Mouse (Mus musculus) kidney, embryonic 16.5 days (tissue): ENCODE data around the gene Mtln. TPM values are rescaled to one million over a fixed set of nuclear protein-coding genes. Genes with fewer than 3 reads are reported as not detected.

Source experiments
- ATAC-seq: fragments of 200-750 bp; cut with Nextera tagmentation; 2 replicates; pipeline ENCODE4 v1.8.0; 2017; ENCODE audit warnings: moderate TSS enrichment; ENCODE audit not compliant: low FRiP score, low TSS enrichment
- H3K27ac ChIP-seq: fragments of 300-500 bp; sonication (generic); 2 replicates; pipeline ENCODE4 v1.5.1; 2014; ENCODE audit warnings: low read length
- H3K27me3 ChIP-seq: fragments of 300-500 bp; sonication (generic); 2 replicates; pipeline ENCODE4 v1.6.1; 2014; ENCODE audit warnings: low read length, control low read depth, mixed read lengths; ENCODE audit not compliant: insufficient read depth
- H3K36me3 ChIP-seq: fragments of 300-500 bp; sonication (generic); 2 replicates; pipeline ENCODE4 v1.6.1; 2014; ENCODE audit warnings: low read length, control low read depth, mixed read lengths; ENCODE audit not compliant: insufficient read depth
- H3K4me1 ChIP-seq: fragments of 300-500 bp; sonication (generic); 2 replicates; pipeline ENCODE4 v1.6.1; 2014; ENCODE audit warnings: low read length, control low read depth, mixed read lengths; ENCODE audit not compliant: insufficient read depth
- H3K4me2 ChIP-seq: fragments of 300-500 bp; sonication (generic); replicated peaks from 2 replicates; pipeline ENCODE4 v1.6.1; 2014; ENCODE audit warnings: low read depth, low read length
- H3K4me3 ChIP-seq: fragments of 300-500 bp; sonication (generic); 2 replicates; pipeline ENCODE4 v1.5.1; 2014; ENCODE audit warnings: mild to moderate bottlenecking, low read length
- H3K9ac ChIP-seq: fragments of 300-500 bp; sonication (generic); replicated peaks from 2 replicates; pipeline ENCODE4 v1.6.1; 2014; ENCODE audit warnings: low read length
- H3K9me3 ChIP-seq: fragments of 300-500 bp; sonication (generic); 2 replicates; pipeline ENCODE4 v1.6.1; 2016; ENCODE audit warnings: low read length, control low read depth
- WGBS: fragments of 180-500 bp; shearing (Covaris S2); extraction: QIAGEN DNeasy Blood & Tissue Kit; methylation state at CpG from one replicate; pipeline ENCODE4 v1.1.7; 2014; 5-methylcytosine and 5-hydroxymethylcytosine counted together
- polyA plus RNA-seq: library from polyadenylated mRNA; unstranded; fragments of >200 nt; fragmentation: Nextera tagmentation; extraction: Ambion mirVana; gene quantifications from 2 replicates; pipeline ENCODE4 v1.2.1, GENCODE M21; 2015

Mtln gene
- polyA plus RNA-seq, 1 experiment from 2014 or later, result 36.2 TPM

DNA sequence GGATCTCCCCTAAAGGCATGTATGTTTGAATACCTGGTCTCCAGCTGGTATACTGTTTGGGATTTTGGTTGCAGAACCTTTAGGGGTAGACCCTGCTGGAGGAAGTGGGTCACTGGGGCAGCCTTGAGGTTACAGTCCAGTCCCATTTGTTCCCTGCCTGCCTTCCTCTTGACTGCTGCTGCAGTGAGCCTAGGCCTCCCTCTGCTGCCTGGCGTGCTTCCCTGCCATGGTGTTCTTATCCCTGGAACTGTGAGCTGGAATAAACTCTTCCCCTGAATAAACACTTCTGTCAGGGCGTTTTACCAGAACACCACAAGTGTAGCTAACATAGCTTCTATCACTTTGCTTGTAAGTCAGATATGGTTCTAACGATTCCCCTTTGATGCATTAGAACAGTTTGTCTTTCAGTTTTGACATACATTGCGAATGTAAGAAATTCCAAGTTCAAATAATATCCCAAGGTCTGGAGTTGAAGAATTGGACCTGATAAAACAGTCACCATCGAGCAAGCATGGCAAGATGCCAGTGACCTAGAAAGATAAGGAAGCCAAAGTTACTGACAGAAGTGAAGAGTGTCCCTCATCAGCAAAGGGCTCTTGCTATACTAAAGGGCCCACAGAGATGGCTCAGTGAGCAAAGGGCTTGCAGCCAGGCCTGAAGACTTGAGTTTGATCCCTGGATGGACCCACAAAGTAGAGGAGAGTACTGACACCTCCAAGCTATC, 33.0 kb downstream of the Mtln start:
- Histone ChIP-seq H3K27me3 (no peaks in the 10 kb centered on the region), H3K9ac (no peak overlapping the region), H3K36me3 (peaks cover 18% of the 10 kb centered on the region), H3K9me3 (no peaks in the 10 kb centered on the region), H3K4me3 (no peak overlapping the region), H3K27ac (no peak overlapping the region), H3K4me2 (no peak overlapping the region), H3K4me1 (peaks cover 4% of the 10 kb centered on the region; the same call in 1 of the 2 replicates)
- WGBS, result 87% methylated on average over 5 of the region's 5 CpGs
- no peak for ATAC-seq

GRCm38 (mm10) chr2:127757171-127757570, 35.1 kb downstream of the Mtln start:
- peak overlapping the region; percentile 37; the same call in 1 of the 2 replicates for H3K27ac ChIP-seq
- H3K36me3 ChIP-seq, result peaks cover 8% of the 10 kb centered on the region
- 16% methylated on average over 8 of the region's 8 CpGs for WGBS
- peaks cover 4% of the 10 kb centered on the region; the same call in 1 of the 2 replicates for H3K4me1 ChIP-seq
- no peaks in the 10 kb centered on the region for H3K9me3 ChIP-seq
- no peak overlapping the region for H3K4me2 ChIP-seq
- peak; percentile 86 for ATAC-seq
- H3K9ac ChIP-seq, result no peak overlapping the region
- H3K27me3 ChIP-seq, result no peaks in the 10 kb centered on the region
- H3K4me3 ChIP-seq, result no peak overlapping the region

DNA sequence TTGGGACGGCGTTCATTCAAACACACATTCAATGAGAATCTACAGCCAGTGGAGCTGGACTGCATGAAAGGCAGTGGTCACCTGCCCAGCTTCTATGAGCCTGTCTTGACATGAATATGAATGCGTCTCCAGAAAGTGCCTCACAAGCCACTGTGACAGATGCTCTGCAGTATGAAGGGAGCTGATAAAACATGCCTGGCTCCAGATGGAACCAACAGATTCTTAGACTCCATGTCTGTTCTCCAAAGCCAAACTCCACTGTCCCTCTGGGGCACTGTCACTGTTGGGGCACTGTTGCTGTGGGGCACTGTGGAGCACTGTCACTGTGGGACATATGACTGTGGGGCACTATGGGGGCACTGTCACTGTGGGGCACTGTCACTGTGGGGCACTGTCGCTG, 38.2 kb downstream of the Mtln start:
- no peak overlapping the region for H3K9ac ChIP-seq
- H3K4me1 ChIP-seq, result peaks cover 4% of the 10 kb centered on the region; the same call in 1 of the 2 replicates
- H3K4me2 ChIP-seq, result no peak overlapping the region
- H3K4me3 ChIP-seq, result no peak overlapping the region
- no peak overlapping the region for H3K27ac ChIP-seq
- WGBS, result 86% methylated on average over 4 of the region's 4 CpGs
- peaks cover 5% of the 10 kb centered on the region for H3K36me3 ChIP-seq
- H3K9me3 ChIP-seq, result no peaks in the 10 kb centered on the region
- ATAC-seq, result no peak
- no peaks in the 10 kb centered on the region for H3K27me3 ChIP-seq

- Histone ChIP-seq H3K4me2 (no peak overlapping the region), H3K27ac (no peak overlapping the region), H3K27me3 (no peaks in the 10 kb centered on the region), H3K4me3 (no peak overlapping the region), H3K4me1 (no peaks in the 10 kb centered on the region), H3K9me3 (no peaks in the 10 kb centered on the region), H3K9ac (no peak overlapping the region), H3K36me3 (peaks cover 5% of the 10 kb centered on the region)
- no peak for ATAC-seq
- WGBS, result 52% methylated on average over 11 of the region's 11 CpGs
Measured at GRCm38 (mm10) chr2:127751849-127752610, 40.3 kb downstream of the Mtln start.

DNA sequence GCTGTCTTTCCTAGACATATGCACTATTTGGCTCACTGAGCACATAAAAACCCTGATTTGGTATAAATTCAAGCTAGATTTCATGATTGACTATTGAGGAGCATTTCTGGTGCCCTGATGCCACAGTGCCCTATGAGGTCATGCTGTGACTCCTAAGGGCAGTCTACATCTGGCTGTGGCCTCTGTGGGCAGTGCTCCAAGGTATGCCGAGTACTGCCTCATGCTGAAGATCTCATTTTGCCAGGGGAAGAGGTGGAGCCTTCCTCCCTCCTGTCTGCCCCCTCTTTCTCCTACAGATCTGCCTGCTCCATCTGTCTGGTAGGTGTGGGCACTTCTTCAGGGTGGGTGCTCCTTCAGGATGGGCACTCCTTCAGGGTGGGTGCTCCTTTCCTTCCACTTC, 42.9 kb downstream of the Mtln start:
- H3K27ac ChIP-seq, result no peak overlapping the region
- WGBS, result 68% methylated on average over 1 of the region's 1 CpGs
- H3K36me3 ChIP-seq, result peaks cover 3% of the 10 kb centered on the region; the same call in 1 of the 2 replicates
- ATAC-seq, result no peak
- no peak overlapping the region for H3K9ac ChIP-seq
- H3K4me1 ChIP-seq, result no peaks in the 10 kb centered on the region
- H3K4me2 ChIP-seq, result no peak overlapping the region
- H3K4me3 ChIP-seq, result no peak overlapping the region
- H3K27me3 ChIP-seq, result no peaks in the 10 kb centered on the region
- no peaks in the 10 kb centered on the region for H3K9me3 ChIP-seq

DNA sequence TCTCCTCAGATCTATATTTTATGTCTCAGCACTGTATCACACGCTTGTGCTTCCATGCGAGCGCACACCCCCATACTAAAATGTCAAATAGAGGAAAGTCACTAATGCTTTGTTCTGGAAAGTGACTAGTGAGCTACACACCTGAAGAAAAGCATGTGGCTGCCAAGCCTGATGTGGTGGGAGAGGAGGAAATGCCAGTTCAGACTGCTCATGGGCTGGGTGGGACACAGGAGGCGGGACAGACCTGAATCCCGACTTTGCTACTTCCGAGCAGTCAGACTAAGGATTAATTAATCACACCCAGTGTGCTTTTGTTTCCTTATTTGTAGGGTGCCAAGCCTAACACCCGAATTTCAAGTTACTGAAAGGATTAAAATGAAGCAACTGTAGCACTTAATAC, 44.0 kb downstream of the Mtln start:
- no peaks in the 10 kb centered on the region for H3K27me3 ChIP-seq
- ATAC-seq, result no peak
- no peak overlapping the region for H3K4me3 ChIP-seq
- H3K36me3 ChIP-seq, result peaks cover 3% of the 10 kb centered on the region; the same call in 1 of the 2 replicates
- H3K27ac ChIP-seq, result no peak overlapping the region
- no peaks in the 10 kb centered on the region for H3K4me1 ChIP-seq
- H3K4me2 ChIP-seq, result no peak overlapping the region
- WGBS, result 71% methylated on average over 7 of the region's 7 CpGs
- H3K9me3 ChIP-seq, result no peaks in the 10 kb centered on the region
- H3K9ac ChIP-seq, result no peak overlapping the region

GRCm38 (mm10) chr2:127742637-127743036, 49.7 kb downstream of the Mtln start:
- Histone ChIP-seq H3K36me3 (peaks cover 3% of the 10 kb centered on the region; the same call in 1 of the 2 replicates), H3K4me2 (no peak overlapping the region), H3K9ac (no peak overlapping the region), H3K27me3 (no peaks in the 10 kb centered on the region), H3K9me3 (no peaks in the 10 kb centered on the region), H3K27ac (no peak overlapping the region), H3K4me3 (no peak overlapping the region), H3K4me1 (no peaks in the 10 kb centered on the region)
- WGBS, result 64% methylated on average over 3 of the region's 3 CpGs
- no peak for ATAC-seq

Other genes starting within 250 kb of the Mtln start
- gene Zfp661, start 205.4 kb downstream of the Mtln start, polyA plus RNA-seq, result 5.1 and 5.6 TPM in 2 replicates
- 147 and 148 TPM in 2 replicates for gene Mrps5, start 205.3 kb downstream of the Mtln start, polyA plus RNA-seq
- 59.5 and 59.7 TPM in 2 replicates for gene Mal, start 135.8 kb downstream of the Mtln start, polyA plus RNA-seq
- gene Mall, start 62.6 kb downstream of the Mtln start, polyA plus RNA-seq, result 2.6 and 3.5 TPM in 2 replicates
- 39.7 and 42.6 TPM in 2 replicates for gene Nphp1, start 3.6 kb downstream of the Mtln start, polyA plus RNA-seq
- 56.4 and 61.7 TPM in 2 replicates for gene Bub1, start 39.4 kb upstream of the Mtln start, polyA plus RNA-seq
- 0.78 and 0.95 TPM in 2 replicates for gene Acoxl, start 46.4 kb upstream of the Mtln start, polyA plus RNA-seq